Mouse (Mus musculus): Measurements from ENCODE around the gene Igdcc3.

- TF ChIP-seq TAL1 (IDR thresholded peaks at IDR 0.05; ENCODE audit: low read length) (no peak), GATA1 (IDR thresholded peaks at IDR 0.05; ENCODE audit: low read length) (no peak)
These were observed 7.5 kb downstream of the Igdcc3 start for GRCm38 (mm10) chr9:65148507-65148906.

All from erythroblast, embryonic 14.5 days (primary cell).